Mouse (Mus musculus) thymus, adult 2 months (tissue): ENCODE data around the gene Snhg11. TPM values are rescaled to one million over a fixed set of nuclear protein-coding genes. Genes with fewer than 3 reads are reported as not detected.

Source experiments
- DNase-seq: peaks from one replicate; pipeline ENCODE4 v3.0.0; 2021
- H3K27ac ChIP-seq: fragments of 200-500 bp; 2 replicates; pipeline ENCODE4 v1.5.1; 2012; ENCODE audit warnings: low read length, control low read depth; ENCODE audit not compliant: control insufficient read depth, insufficient read depth
- H3K27me3 ChIP-seq: fragments of 200-500 bp; 2 replicates; pipeline ENCODE4 v1.6.1; 2012; ENCODE audit warnings: mild to moderate bottlenecking, low read length, moderate library complexity, mixed read lengths; ENCODE audit not compliant: control insufficient read depth, insufficient read depth
- H3K36me3 ChIP-seq: fragments of 200-500 bp; 2 replicates; pipeline ENCODE4 v1.6.1; 2012; ENCODE audit warnings: mild to moderate bottlenecking, low read length, moderate library complexity; ENCODE audit not compliant: control insufficient read depth, insufficient read depth
- H3K4me1 ChIP-seq: fragments of 200-500 bp; replicated peaks from 2 replicates; pipeline ENCODE4 v1.6.1; 2012; ENCODE audit warnings: low read length; ENCODE audit not compliant: control insufficient read depth, insufficient read depth
- H3K4me3 ChIP-seq: fragments of 200-500 bp; 2 replicates; pipeline ENCODE4 v1.5.1; 2012; ENCODE audit warnings: mild to moderate bottlenecking, low read length, control low read depth, moderate library complexity; ENCODE audit not compliant: control insufficient read depth, insufficient read depth
- CTCF ChIP-seq: fragments of 200-500 bp; IDR thresholded peaks from 2 replicates; pipeline ENCODE4 v1.5.1; 2012; ENCODE audit warnings: mild to moderate bottlenecking, control low read depth, low read length, moderate library complexity, borderline replicate concordance; ENCODE audit not compliant: control insufficient read depth, poor library complexity, insufficient read depth; ENCODE audit errors: extremely low read depth
- POLR2A ChIP-seq: fragments of 200-500 bp; IDR thresholded peaks from 2 replicates; pipeline ENCODE4 v1.6.1; 2012; ENCODE audit warnings: mild to moderate bottlenecking, low read length, control low read depth, moderate library complexity; ENCODE audit not compliant: control insufficient read depth, poor library complexity, insufficient read depth; ENCODE audit errors: extremely low read depth
- WGBS: fragments of 180-500 bp; shearing (Covaris S2); methylation state at CpG from one replicate; pipeline ENCODE4 v1.1.7; 2018; 5-methylcytosine and 5-hydroxymethylcytosine counted together
- polyA plus RNA-seq: library from polyadenylated mRNA; depleted of rRNA; stranded (reverse); fragments of >200 nt; gene quantifications from 2 replicates; pipeline ENCODE4 v1.2.3, GENCODE M21; 2012; rRNA removed

Snhg11 gene
- polyA plus RNA-seq, result 9.3 and 16.1 TPM in 2 replicates

- WGBS, result 14% methylated on average over 36 of the region's 36 CpGs
- H3K27me3 ChIP-seq, result peaks cover 4% of the 10 kb centered on the region
- no peak within 1 kb of the TSS for H3K27ac ChIP-seq
- H3K4me1 ChIP-seq, result no peaks in the 10 kb centered on the region
- H3K4me3 ChIP-seq, result no peak within 1 kb of the TSS
- no peaks in the 10 kb centered on the region for H3K36me3 ChIP-seq
- DNase-seq, result no peak
- TF ChIP-seq POLR2A, result no peak
- TF ChIP-seq CTCF, result no peak
These were observed at the start of gene Snhg11 for GRCm38 (mm10) chr2:158375443-158376122. Snhg11 (plus strand) TSS chr2:158375638.

GRCm38 (mm10) chr2:158334356-158334755 lies 41.1 kb upstream of the Snhg11 start:
- H3K4me3 ChIP-seq, result no peak overlapping the region
- no peaks in the 10 kb centered on the region for H3K27me3 ChIP-seq
- no peaks in the 10 kb centered on the region for H3K36me3 ChIP-seq
- 0 out of 2 replicates have a peak, but pooled peaks cover 3% of the 10 kb centered on the region for H3K4me1 ChIP-seq
- 86% methylated on average over 13 of the region's 13 CpGs for WGBS
- H3K27ac ChIP-seq, result no peak overlapping the region
- no peak for TF ChIP-seq CTCF
- no peak for TF ChIP-seq POLR2A
- DNase-seq, result no peak

- 97% methylated on average over 10 of the region's 10 CpGs for WGBS
- no peaks in the 10 kb centered on the region for H3K27me3 ChIP-seq
- DNase-seq, result no peak
- 0 out of 2 replicates have a peak, but pooled peaks cover 3% of the 10 kb centered on the region for H3K4me1 ChIP-seq
- H3K27ac ChIP-seq, result no peak overlapping the region
- H3K4me3 ChIP-seq, result no peak overlapping the region
- TF ChIP-seq CTCF, result no peak
- no peak for TF ChIP-seq POLR2A
- no peaks in the 10 kb centered on the region for H3K36me3 ChIP-seq
These were observed 37.7 kb upstream of the Snhg11 start for GRCm38 (mm10) chr2:158337698-158338097.

GRCm38 (mm10) chr2:158339948-158340564 lies 35.4 kb upstream of the Snhg11 start:
- 42% methylated on average over 11 of the region's 11 CpGs for WGBS
- DNase-seq, result peak; percentile 49

GRCm38 (mm10) chr2:158341324-158341723 lies 34.1 kb upstream of the Snhg11 start:
- no peaks in the 10 kb centered on the region for H3K4me1 ChIP-seq
- no peaks in the 10 kb centered on the region for H3K36me3 ChIP-seq
- no peak for DNase-seq
- no peaks in the 10 kb centered on the region for H3K27me3 ChIP-seq
- no peak overlapping the region for H3K4me3 ChIP-seq
- no peak overlapping the region for H3K27ac ChIP-seq
- TF ChIP-seq CTCF, result no peak
- 80% methylated on average over 2 of the region's 2 CpGs for WGBS

More at GRCm38 (mm10) chr2:158339948-158340564, 35.4 kb upstream of the Snhg11 start:
- H3K27me3 ChIP-seq, result no peaks in the 10 kb centered on the region
- no peaks in the 10 kb centered on the region for H3K4me1 ChIP-seq
- no peak overlapping the region for H3K27ac ChIP-seq
- no peak overlapping the region for H3K4me3 ChIP-seq
- TF ChIP-seq POLR2A, result no peak
- peak; percentile 12; the same call in 1 of the 2 replicates for TF ChIP-seq CTCF
- H3K36me3 ChIP-seq, result no peaks in the 10 kb centered on the region

- no peak overlapping the region for H3K27ac ChIP-seq
- TF ChIP-seq POLR2A (no peak), CTCF (no peak)
- no peaks in the 10 kb centered on the region for H3K27me3 ChIP-seq
- no peak overlapping the region for H3K4me3 ChIP-seq
- no peaks in the 10 kb centered on the region for H3K4me1 ChIP-seq
- H3K36me3 ChIP-seq, result no peaks in the 10 kb centered on the region
- DNase-seq, result no peak
- 88% methylated on average over 5 of the region's 5 CpGs for WGBS
These were observed 31.9 kb upstream of the Snhg11 start for GRCm38 (mm10) chr2:158343495-158343894.
